Mouse (Mus musculus): ENCODE measurements at regions not wholly inside any gene's neighbourhood (a gene's known extent, or its start where the extent isn't known, plus 50 kb on each side); places are given as distances from the start of the nearest gene placed in this dataset.

DNA sequence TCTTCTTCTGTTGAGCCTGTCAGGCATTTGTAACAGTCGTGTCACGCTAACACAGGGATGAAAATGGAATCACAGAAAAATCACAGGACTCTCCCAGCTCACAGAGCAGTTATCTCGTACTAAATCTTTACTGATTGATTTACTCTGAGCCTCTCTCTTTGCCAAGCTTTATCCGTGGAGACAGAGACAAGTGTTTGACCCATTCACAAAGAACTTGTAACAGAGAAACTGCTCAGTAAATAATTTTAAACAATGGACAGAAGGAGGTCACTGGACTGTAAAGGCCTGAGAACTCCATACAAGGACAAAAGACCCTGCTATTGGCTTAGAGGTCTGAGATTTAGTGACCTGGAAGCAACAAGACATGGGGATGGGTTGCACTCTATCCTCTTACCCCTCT lies 66.5 kb downstream of the Nps start:
- TF ChIP-seq CHD2 (IDR thresholded peaks at IDR 0.05; ENCODE audit: low read depth, low read length), result no peak
- no peak for TF ChIP-seq ZC3H11A (IDR thresholded peaks at IDR 0.05; ENCODE audit: borderline replicate concordance, low read depth, low read length)
- no peak for TF ChIP-seq HCFC1 (IDR thresholded peaks at IDR 0.05; ENCODE audit: borderline replicate concordance, insufficient read depth, low read length)
- TF ChIP-seq ZNF384 (IDR thresholded peaks at IDR 0.05; ENCODE audit: low read depth, low read length), result no peak
- no peak for TF ChIP-seq MAFK (IDR thresholded peaks at IDR 0.05; ENCODE audit: insufficient read depth, low read depth, low read length)
- H3K9me3 ChIP-seq (ENCODE audit: control insufficient read depth, insufficient read depth, low read depth, low read length), result no peaks in the 10 kb centered on the region
- no peaks in the 10 kb centered on the region for H3K36me3 ChIP-seq (ENCODE audit: control insufficient read depth, insufficient read depth, low read length, poor library complexity, severe bottlenecking)
- no peak overlapping the region for H3K27ac ChIP-seq (ENCODE audit: insufficient read depth, low read depth, low read length, poor library complexity, severe bottlenecking)
- no peaks in the 10 kb centered on the region for H3K4me1 ChIP-seq (ENCODE audit: control insufficient read depth in 2 of 2, insufficient read depth in 2 of 2, low read length in 2 of 2, poor library complexity in 1 of 2)
- in situ Hi-C loops (cut with MboI; ENCODE audit: low sequenced_read_pairs in 2 of 2, unreplicated experiment in 2 of 2), result no loop called here
- no peak for DNase-seq (ENCODE audit: low read depth, low spot score)
- no peak overlapping the region for H3K4me3 ChIP-seq (ENCODE audit: insufficient read depth in 1 of 2, low read depth in 1 of 2, low read length in 2 of 2, poor library complexity in 1 of 2, severe bottlenecking in 1 of 2)
- no peak overlapping the region for H3K9ac ChIP-seq (ENCODE audit: insufficient read depth, low read depth, low read length, poor library complexity, severe bottlenecking)

DNA sequence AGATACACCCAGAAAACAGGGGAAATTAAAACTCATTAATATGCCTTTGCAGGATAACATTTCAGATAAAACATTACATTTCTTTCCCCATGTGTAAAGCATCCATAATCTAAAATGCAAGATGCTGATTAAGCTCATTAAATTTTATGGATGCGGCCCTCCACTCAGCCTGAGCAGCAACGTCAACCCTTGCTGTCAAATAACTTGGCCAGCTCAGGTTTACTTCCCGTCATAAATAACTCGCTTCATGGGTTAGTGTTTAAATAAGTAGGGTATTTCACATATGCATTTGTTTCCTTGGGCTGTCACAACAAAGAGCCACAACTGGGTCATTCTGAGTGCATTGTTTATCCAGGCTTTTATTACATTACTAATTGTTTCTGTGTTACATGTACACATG lies 65.1 kb upstream of the Foxi2 start:
- no peak for DNase-seq (ENCODE audit: low read depth, low spot score)
- no peaks in the 10 kb centered on the region for H3K36me3 ChIP-seq (ENCODE audit: control insufficient read depth, insufficient read depth, low read length, poor library complexity, severe bottlenecking)
- H3K9me3 ChIP-seq (ENCODE audit: control insufficient read depth, insufficient read depth, low read depth, low read length), result no peaks in the 10 kb centered on the region
- H3K9ac ChIP-seq (ENCODE audit: insufficient read depth, low read depth, low read length, poor library complexity, severe bottlenecking), result no peak overlapping the region
- in situ Hi-C loops (cut with MboI; ENCODE audit: low sequenced_read_pairs in 2 of 2, unreplicated experiment in 2 of 2), result no loop called here
- no peak overlapping the region for H3K27ac ChIP-seq (ENCODE audit: insufficient read depth, low read depth, low read length, poor library complexity, severe bottlenecking)
- no peaks in the 10 kb centered on the region for H3K4me1 ChIP-seq (ENCODE audit: control insufficient read depth in 2 of 2, insufficient read depth in 2 of 2, low read length in 2 of 2, poor library complexity in 1 of 2)
- TF ChIP-seq ZNF384 (IDR thresholded peaks at IDR 0.05; ENCODE audit: low read depth, low read length) (no peak), CHD2 (IDR thresholded peaks at IDR 0.05; ENCODE audit: low read depth, low read length) (no peak), MAFK (IDR thresholded peaks at IDR 0.05; ENCODE audit: insufficient read depth, low read depth, low read length) (no peak), ZC3H11A (IDR thresholded peaks at IDR 0.05; ENCODE audit: borderline replicate concordance, low read depth, low read length) (no peak)
- no peak overlapping the region for H3K4me3 ChIP-seq (ENCODE audit: insufficient read depth in 1 of 2, low read depth in 1 of 2, low read length in 2 of 2, poor library complexity in 1 of 2, severe bottlenecking in 1 of 2)

DNA sequence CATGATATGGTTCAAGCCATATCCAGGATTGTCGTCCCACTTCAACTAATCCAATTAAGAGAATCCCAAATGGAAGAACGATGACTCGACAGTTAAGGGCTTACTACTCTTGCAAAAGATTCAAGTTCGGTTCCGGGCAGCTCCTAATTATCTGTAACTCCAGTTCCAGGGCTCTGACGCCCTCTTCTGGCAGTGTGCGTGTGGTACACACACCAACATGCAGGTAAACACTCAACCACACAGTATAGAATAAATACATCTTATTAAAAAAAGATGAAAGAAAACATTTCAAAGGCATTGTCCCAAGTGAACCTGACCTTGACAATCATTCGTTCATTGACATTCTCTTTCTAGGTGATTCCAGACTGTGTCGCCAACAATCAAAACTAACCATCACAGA lies 63.4 kb upstream of the Foxi2 start:
- H3K4me1 ChIP-seq (ENCODE audit: control insufficient read depth in 2 of 2, insufficient read depth in 2 of 2, low read length in 2 of 2, poor library complexity in 1 of 2), result no peaks in the 10 kb centered on the region

DNA sequence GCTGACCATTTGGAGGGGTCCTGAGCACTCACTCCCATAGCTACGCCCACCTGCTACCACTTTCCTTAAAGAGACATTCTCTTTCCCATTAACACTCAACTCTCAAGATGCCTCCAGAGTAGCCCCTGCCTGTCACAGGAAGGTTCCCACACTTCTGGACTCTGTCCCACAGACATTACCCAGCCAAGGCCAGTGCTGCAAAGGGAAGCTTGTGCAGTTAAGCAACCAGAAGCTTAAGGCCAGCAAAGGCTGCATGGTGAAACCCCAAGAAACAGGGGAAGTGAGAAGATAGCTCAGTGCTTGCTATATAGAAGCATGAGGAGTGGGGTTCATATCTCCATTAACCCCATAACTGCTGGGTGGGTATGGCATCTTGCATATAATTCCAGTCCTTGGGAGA lies 52.3 kb upstream of the Foxi2 start:
- Histone ChIP-seq H3K9ac (ENCODE audit: insufficient read depth, low read depth, low read length, poor library complexity, severe bottlenecking) (no peak overlapping the region), H3K27ac (ENCODE audit: insufficient read depth, low read depth, low read length, poor library complexity, severe bottlenecking) (no peak overlapping the region), H3K9me3 (ENCODE audit: control insufficient read depth, insufficient read depth, low read depth, low read length) (no peaks in the 10 kb centered on the region), H3K36me3 (ENCODE audit: control insufficient read depth, insufficient read depth, low read length, poor library complexity, severe bottlenecking) (no peaks in the 10 kb centered on the region), H3K4me3 (ENCODE audit: insufficient read depth in 1 of 2, low read depth in 1 of 2, low read length in 2 of 2, poor library complexity in 1 of 2, severe bottlenecking in 1 of 2) (no peak overlapping the region), H3K4me1 (ENCODE audit: control insufficient read depth in 2 of 2, insufficient read depth in 2 of 2, low read length in 2 of 2, poor library complexity in 1 of 2) (no peaks in the 10 kb centered on the region)
- DNase-seq (ENCODE audit: low read depth, low spot score), result no peak
- TF ChIP-seq CHD2 (IDR thresholded peaks at IDR 0.05; ENCODE audit: low read depth, low read length), result no peak
- no peak for TF ChIP-seq ZC3H11A (IDR thresholded peaks at IDR 0.05; ENCODE audit: borderline replicate concordance, low read depth, low read length)
- no peak for TF ChIP-seq MAFK (IDR thresholded peaks at IDR 0.05; ENCODE audit: insufficient read depth, low read depth, low read length)
- no peak for TF ChIP-seq ZNF384 (IDR thresholded peaks at IDR 0.05; ENCODE audit: low read depth, low read length)
- TF ChIP-seq HCFC1 (IDR thresholded peaks at IDR 0.05; ENCODE audit: borderline replicate concordance, insufficient read depth, low read length), result no peak
- in situ Hi-C loops (cut with MboI; ENCODE audit: low sequenced_read_pairs in 2 of 2, unreplicated experiment in 2 of 2), result no loop called here

More for the DNA sequence above, 63.4 kb upstream of the Foxi2 start:
- Histone ChIP-seq H3K36me3 (ENCODE audit: control insufficient read depth, insufficient read depth, low read length, poor library complexity, severe bottlenecking) (no peaks in the 10 kb centered on the region), H3K9me3 (ENCODE audit: control insufficient read depth, insufficient read depth, low read depth, low read length) (no peaks in the 10 kb centered on the region), H3K9ac (ENCODE audit: insufficient read depth, low read depth, low read length, poor library complexity, severe bottlenecking) (no peak overlapping the region), H3K27ac (ENCODE audit: insufficient read depth, low read depth, low read length, poor library complexity, severe bottlenecking) (no peak overlapping the region), H3K4me3 (ENCODE audit: insufficient read depth in 1 of 2, low read depth in 1 of 2, low read length in 2 of 2, poor library complexity in 1 of 2, severe bottlenecking in 1 of 2) (no peak overlapping the region)
- in situ Hi-C loops (cut with MboI; ENCODE audit: low sequenced_read_pairs in 2 of 2, unreplicated experiment in 2 of 2), result no loop called here
- no peak for TF ChIP-seq CHD2 (IDR thresholded peaks at IDR 0.05; ENCODE audit: low read depth, low read length)
- TF ChIP-seq ZC3H11A (IDR thresholded peaks at IDR 0.05; ENCODE audit: borderline replicate concordance, low read depth, low read length), result peak; percentile 76
- DNase-seq (ENCODE audit: low read depth, low spot score), result peak; percentile 21

Measured in ES-E14 (cell line).